In the genomic region with DNA sequence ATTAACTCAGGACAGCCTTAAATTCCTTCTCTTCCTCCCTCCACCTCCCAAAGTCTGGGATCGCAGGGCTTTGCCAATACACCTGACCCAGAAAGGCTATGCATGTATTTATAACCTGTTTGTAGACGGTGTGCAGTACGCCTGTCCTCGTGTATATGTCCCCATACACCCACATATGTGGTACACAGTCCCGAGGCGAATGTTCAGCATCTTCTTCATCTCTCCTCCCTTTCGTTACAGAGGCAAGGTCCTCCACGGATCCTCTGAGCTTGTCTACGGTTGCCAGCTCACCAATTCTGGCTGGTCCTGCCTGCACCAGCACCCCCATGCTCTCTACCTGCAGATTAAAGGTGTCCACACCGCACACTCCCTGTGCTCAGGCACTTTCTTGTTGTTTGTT, we compare ENCODE assay signal across 19 mouse cellular contexts. TPM values are rescaled to one million over a fixed set of nuclear protein-coding genes. Genes with fewer than 3 reads are reported as not detected.
DNase-seq lines count a peak whose midpoint lies in the region; ATAC-seq and TF ChIP-seq lines count a peak whose summit lies in the region.
"Had no signal": no experiment of that assay in that cellular context is flagged by ENCODE, and none has a peak within 500 bp of the region (broad histone marks: within the 10 kb centered on the region; RNA-seq: fewer than 3 reads in every experiment).

No protein-coding gene starts in this region.

- H3K9ac ChIP-seq in heart, embryonic 16.5 days (ENCODE audit: low read length), result no peak overlapping the region
- H3K9ac ChIP-seq in liver, embryonic 11.5 days (ENCODE audit: low read depth, low read length), result no peak overlapping the region; the same call in 1 of the 2 replicates
- no peak overlapping the region for H3K9ac ChIP-seq in liver, postnatal 0 days (replicated peaks)
- H3K9ac ChIP-seq in embryonic facial prominence, embryonic 13.5 days, result no peak overlapping the region
- H3K9ac ChIP-seq: limb, embryonic 12.5 days; stomach, embryonic 15.5 days had no signal

- ATAC-seq in frontal cortex, adult (ENCODE audit: low TSS enrichment), result peak; percentile 13; the same call in 1 of the 2 replicates
- no peak for ATAC-seq in heart, embryonic 16.5 days (replicated peaks; ENCODE audit: extremely low read depth, insufficient read depth, low FRiP score)
- ATAC-seq in liver, embryonic 11.5 days (replicated peaks; ENCODE audit: low FRiP score), result no peak
- ATAC-seq in liver, postnatal 0 days, result no peak
- ATAC-seq in embryonic facial prominence, embryonic 13.5 days (ENCODE audit: insufficient number of reproducible peaks, insufficient read depth, low FRiP score, low TSS enrichment, low read depth), result no peak
- ATAC-seq: midbrain, embryonic 16.5 days had no signal

- H3K4me3 ChIP-seq in heart, embryonic 16.5 days (ENCODE audit: low read length), result no peak overlapping the region
- no peak overlapping the region for H3K4me3 ChIP-seq in liver, embryonic 11.5 days (ENCODE audit: low read depth, low read length)
- H3K4me3 ChIP-seq in liver, postnatal 0 days (ENCODE audit: low read depth, low read length), result no peak overlapping the region
- H3K4me3 ChIP-seq in embryonic facial prominence, embryonic 13.5 days, result no peak overlapping the region

- H3K4me1 ChIP-seq in heart, embryonic 16.5 days (ENCODE audit: control insufficient read depth, insufficient read depth, low read length), result peaks cover 45% of the 10 kb centered on the region
- H3K4me1 ChIP-seq in liver, embryonic 11.5 days (replicated peaks; ENCODE audit: control insufficient read depth, insufficient read depth, low read length), result peaks cover 37% of the 10 kb centered on the region
- peaks cover 7% of the 10 kb centered on the region for H3K4me1 ChIP-seq in liver, postnatal 0 days (ENCODE audit: insufficient read depth)
- H3K4me1 ChIP-seq in embryonic facial prominence, embryonic 13.5 days, result peaks cover 69% of the 10 kb centered on the region

- WGBS in heart, embryonic 16.5 days, result 75% methylated on average over 10 of the region's 10 CpGs
- 79% methylated on average over 10 of the region's 10 CpGs for WGBS in liver, embryonic 11.5 days
- 83% methylated on average over 10 of the region's 10 CpGs for WGBS in liver, postnatal 0 days (ENCODE audit: insufficient replicate concordance)
- 79% methylated on average over 10 of the region's 10 CpGs for WGBS in embryonic facial prominence, embryonic 13.5 days

- no peak for TF ChIP-seq CTCF in liver, postnatal 0 days (IDR thresholded peaks at IDR 0.05; ENCODE audit: low read depth)

- H3K27ac ChIP-seq in heart, embryonic 16.5 days (ENCODE audit: low read length), result no peak overlapping the region
- no peak overlapping the region for H3K27ac ChIP-seq in liver, embryonic 11.5 days (ENCODE audit: low read depth, low read length)
- H3K27ac ChIP-seq in liver, postnatal 0 days (ENCODE audit: low read depth), result no peak overlapping the region
- H3K27ac ChIP-seq in embryonic facial prominence, embryonic 13.5 days, result no peak overlapping the region
- H3K27ac ChIP-seq: limb, embryonic 12.5 days; stomach, embryonic 15.5 days had no signal

- no peaks in the 10 kb centered on the region for H3K9me3 ChIP-seq in heart, embryonic 16.5 days (replicated peaks; ENCODE audit: control insufficient read depth, low read length)
- no peaks in the 10 kb centered on the region for H3K9me3 ChIP-seq in liver, embryonic 11.5 days (ENCODE audit: control insufficient read depth, low read length)
- H3K9me3 ChIP-seq in liver, postnatal 0 days (ENCODE audit: low read length), result no peaks in the 10 kb centered on the region
- H3K9me3 ChIP-seq in embryonic facial prominence, embryonic 13.5 days, result no peaks in the 10 kb centered on the region
- H3K9me3 ChIP-seq: limb, embryonic 12.5 days; stomach, embryonic 15.5 days had no signal

- peak overlapping the region; percentile 82; the same call in 1 of the 2 replicates for H3K4me2 ChIP-seq in heart, embryonic 16.5 days (ENCODE audit: low read depth, low read length)
- peak overlapping the region; percentile 72; the same call in 1 of the 2 replicates for H3K4me2 ChIP-seq in liver, embryonic 11.5 days
- H3K4me2 ChIP-seq in liver, postnatal 0 days (ENCODE audit: low read depth, low read length), result no peak overlapping the region
- H3K4me2 ChIP-seq in embryonic facial prominence, embryonic 13.5 days, result 0 out of 2 replicates have a peak overlapping the region, but pooled peaks have one; percentile 55

- no peak for TF ChIP-seq EP300 in liver, postnatal 0 days (IDR thresholded peaks at IDR 0.05; ENCODE audit: low read depth)

- H3K36me3 ChIP-seq in heart, embryonic 16.5 days (ENCODE audit: control insufficient read depth, insufficient read depth), result no peaks in the 10 kb centered on the region
- no peaks in the 10 kb centered on the region for H3K36me3 ChIP-seq in liver, embryonic 11.5 days (ENCODE audit: control insufficient read depth, insufficient read depth, low read length)
- no peaks in the 10 kb centered on the region for H3K36me3 ChIP-seq in liver, postnatal 0 days (replicated peaks; ENCODE audit: insufficient read depth, low read length)
- H3K36me3 ChIP-seq in embryonic facial prominence, embryonic 13.5 days, result no peaks in the 10 kb centered on the region
- H3K36me3 ChIP-seq: limb, embryonic 12.5 days; stomach, embryonic 15.5 days had no signal

- DNase-seq in frontal cortex, postnatal 14 days (ENCODE audit: low spot score in 2 of 2), result no peak
- DNase-seq in heart, adult 18-20 months, result no peak
- DNase-seq in liver, embryonic 11.5 days (ENCODE audit: low spot score), result no peak
- DNase-seq in liver, postnatal 0 days, result no peak
- no peak for DNase-seq in spleen, postnatal 36 days (ENCODE audit: low spot score in 2 of 2)
- DNase-seq: adrenal gland, postnatal 10 days; cerebellum, adult 11-12 months; gastrocnemius, postnatal 36 days; kidney, adult 2 months; kidney, postnatal 36 days; layer of hippocampus, adult 9-11 months; lung, adult 18-20 months; spleen, adult 18-20 months had no signal

- no peaks in the 10 kb centered on the region for H3K27me3 ChIP-seq in heart, embryonic 16.5 days (ENCODE audit: control insufficient read depth, insufficient read depth, low read length)
- no peaks in the 10 kb centered on the region for H3K27me3 ChIP-seq in liver, embryonic 11.5 days (replicated peaks; ENCODE audit: control insufficient read depth, insufficient read depth, low read length)
- no peaks in the 10 kb centered on the region for H3K27me3 ChIP-seq in liver, postnatal 0 days (ENCODE audit: insufficient read depth, low read length)
- no peaks in the 10 kb centered on the region for H3K27me3 ChIP-seq in embryonic facial prominence, embryonic 13.5 days
- H3K27me3 ChIP-seq: limb, embryonic 12.5 days; stomach, embryonic 15.5 days had no signal

RNA-seq across cellular contexts. Expression of a gene that starts 30.1 kb away (rescaled TPM):
- 32.7 and 34.6 TPM in 2 replicates for polyA plus RNA-seq in heart, embryonic 16.5 days (2015; fragmentation: Nextera tagmentation; extraction: Ambion mirVana)
- total RNA-seq in heart, adult 18-20 months (2021), result 10 to 100 TPM; 45.9 to 50.0 TPM
- polyA plus RNA-seq in liver, embryonic 11.5 days (2014; fragmentation: Nextera tagmentation; extraction: Ambion mirVana), result 27.4 and 27.7 TPM in 2 replicates
- 8.2 and 9.1 TPM in 2 replicates for polyA plus RNA-seq in liver, postnatal 0 days (2015; fragmentation: Nextera tagmentation; extraction: Ambion mirVana)
- polyA plus RNA-seq in embryonic facial prominence, embryonic 13.5 days (2015; fragmentation: Nextera tagmentation; extraction: Ambion mirVana), result 123 and 128 TPM in 2 replicates
